Mouse (Mus musculus): ENCODE measurements around the gene Ndufs7.

- TF ChIP-seq POLR2A (IDR thresholded peaks at IDR 0.05; ENCODE audit: borderline replicate concordance, extremely low read depth, insufficient read depth, insufficient read length, poor library complexity, severe bottlenecking) (no peak), CTCF (IDR thresholded peaks at IDR 0.05; ENCODE audit: borderline replicate concordance, extremely low read depth, insufficient read depth, insufficient read length) (no peak)
Observed at GRCm38 (mm10) chr10:80271870-80272585, 23.1 kb downstream of the Ndufs7 start.
